Mouse (Mus musculus) gastrocnemius, postnatal 14 days (tissue): ENCODE measurements around the gene Notum. TPM values are rescaled to one million over a fixed set of nuclear protein-coding genes. Genes with fewer than 3 reads are reported as not detected.
"Not testable (repeated sequence)": the region's sequence is repeated elsewhere in the genome, so short reads cannot be mapped to it uniquely, and the experiment has no call there.

Experiments
- DNase-seq: peaks from one replicate; pipeline ENCODE4 v3.0.0; 2021; ENCODE audit warnings: mixed read lengths
- intact Hi-C: fragments of 180-260 bp; cut with DNase I; formaldehyde crosslinking; loops from one replicate; pipeline ENCODE4 v1.15.1; 2025; ENCODE audit warnings: low total_unique reads
- total RNA-seq, 2 experiments: library from RNA; stranded (reverse); gene quantifications; 2 replicates each; pipeline ENCODE4 v1.2.3; 2021

The Notum gene
- total RNA-seq, 2 experiments from 2014 or later = 0.39 TPM; not detected in 1

GRCm38 (mm10) chr11:120679909-120680308 is 18.9 kb upstream of the Notum start:
- intact Hi-C loops = no loop called here
- no peak for DNase-seq

GRCm38 (mm10) chr11:120676951-120677350 is 16.0 kb upstream of the Notum start:
- no peak for DNase-seq
- intact Hi-C loops = no loop called here

- intact Hi-C loops, DNase-seq: not testable (repeated sequence)
Measured at GRCm38 (mm10) chr11:120675875-120676274, 14.9 kb upstream of the Notum start.

GRCm38 (mm10) chr11:120673594-120674122 is 12.7 kb upstream of the Notum start:
- no peak for DNase-seq
- intact Hi-C loops = no loop called here

GRCm38 (mm10) chr11:120672687-120673593 is 12.0 kb upstream of the Notum start, which contains the start of gene Aspscr1:
Aspscr1 (plus strand) TSS chr11:120672973.
- peak; percentile 98 for DNase-seq
- intact Hi-C loops = no loop called here

- no peak for DNase-seq
- intact Hi-C loops = no loop called here
Measured at GRCm38 (mm10) chr11:120666617-120667016, 5.6 kb upstream of the Notum start.

GRCm38 (mm10) chr11:120665406-120665805 is 4.4 kb upstream of the Notum start:
- DNase-seq = peak; percentile 44
- intact Hi-C loops = no loop called here

GRCm38 (mm10) chr11:120663714-120664113 is 2.7 kb upstream of the Notum start:
- intact Hi-C loops = no loop called here
- DNase-seq = no peak

- DNase-seq = no peak
- intact Hi-C loops = no loop called here
Measured at GRCm38 (mm10) chr11:120662759-120663158, 1.8 kb upstream of the Notum start.

- DNase-seq = peak; percentile 54
Measured at GRCm38 (mm10) chr11:120660301-120661075, 487 bp downstream of the Notum start.

GRCm38 (mm10) chr11:120659509-120660300 is 1.3 kb downstream of the Notum start:
- intact Hi-C loops = loop anchor here (2.0 kb wide), 1 partner anchor 51 kb away; no protein-coding TSS in a partner anchor
- no peak for DNase-seq

More at GRCm38 (mm10) chr11:120660301-120661075, 487 bp downstream of the Notum start:
- intact Hi-C loops = loop anchor here (2.0 kb wide), 1 partner anchor 50 kb away; no protein-coding TSS in a partner anchor

- intact Hi-C loops = no loop called here
- peak; percentile 82 for DNase-seq
Measured at GRCm38 (mm10) chr11:120658876-120659410, 2.0 kb downstream of the Notum start.

GRCm38 (mm10) chr11:120657301-120657700 is 3.7 kb downstream of the Notum start:
- DNase-seq = no peak
- intact Hi-C loops = no loop called here

GRCm38 (mm10) chr11:120654741-120655140 is 6.2 kb downstream of the Notum start:
- no peak for DNase-seq
- intact Hi-C loops = no loop called here

GRCm38 (mm10) chr11:120651872-120652271 is 9.1 kb downstream of the Notum start:
- intact Hi-C loops = no loop called here
- DNase-seq = no peak

- DNase-seq = no peak
- intact Hi-C loops = no loop called here
Measured at GRCm38 (mm10) chr11:120648001-120648476, 12.9 kb downstream of the Notum start, which contains the start of gene Myadml2. Myadml2 (minus strand) TSS chr11:120648158.

GRCm38 (mm10) chr11:120647047-120647830 is 13.7 kb downstream of the Notum start:
- intact Hi-C loops = no loop called here
- no peak for DNase-seq

GRCm38 (mm10) chr11:120643601-120643987 is 17.4 kb downstream of the Notum start, which contains the start of gene Pycr1:
Pycr1 (minus strand) TSS chr11:120643769.
- peak; percentile 94 for DNase-seq
- intact Hi-C loops = no loop called here
